Mouse (Mus musculus): Measurements from ENCODE around the gene Tcf7.

Gene Tcf7

DNA sequence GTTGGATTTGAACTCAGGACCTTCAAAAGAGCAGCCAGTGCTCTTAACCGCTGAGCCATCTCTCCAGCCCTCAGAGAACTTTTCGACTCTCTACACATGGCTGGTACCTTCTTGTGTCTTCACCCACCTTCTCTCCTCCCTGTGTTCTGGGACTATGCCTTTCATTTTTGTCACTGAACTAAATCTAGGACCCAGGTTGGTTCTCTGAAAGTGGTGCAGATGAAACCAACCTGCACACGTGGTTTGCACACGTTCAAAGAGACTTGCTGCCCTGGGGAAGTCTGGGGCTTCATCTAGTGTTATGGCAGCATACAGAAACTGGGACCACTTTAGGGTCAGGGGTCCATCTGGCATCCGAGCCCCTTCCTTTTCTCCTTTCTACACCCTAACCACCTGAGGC is 15.5 kb downstream of the Tcf7 start:
- DNase-seq (ENCODE audit: low spot score): no peak

DNA sequence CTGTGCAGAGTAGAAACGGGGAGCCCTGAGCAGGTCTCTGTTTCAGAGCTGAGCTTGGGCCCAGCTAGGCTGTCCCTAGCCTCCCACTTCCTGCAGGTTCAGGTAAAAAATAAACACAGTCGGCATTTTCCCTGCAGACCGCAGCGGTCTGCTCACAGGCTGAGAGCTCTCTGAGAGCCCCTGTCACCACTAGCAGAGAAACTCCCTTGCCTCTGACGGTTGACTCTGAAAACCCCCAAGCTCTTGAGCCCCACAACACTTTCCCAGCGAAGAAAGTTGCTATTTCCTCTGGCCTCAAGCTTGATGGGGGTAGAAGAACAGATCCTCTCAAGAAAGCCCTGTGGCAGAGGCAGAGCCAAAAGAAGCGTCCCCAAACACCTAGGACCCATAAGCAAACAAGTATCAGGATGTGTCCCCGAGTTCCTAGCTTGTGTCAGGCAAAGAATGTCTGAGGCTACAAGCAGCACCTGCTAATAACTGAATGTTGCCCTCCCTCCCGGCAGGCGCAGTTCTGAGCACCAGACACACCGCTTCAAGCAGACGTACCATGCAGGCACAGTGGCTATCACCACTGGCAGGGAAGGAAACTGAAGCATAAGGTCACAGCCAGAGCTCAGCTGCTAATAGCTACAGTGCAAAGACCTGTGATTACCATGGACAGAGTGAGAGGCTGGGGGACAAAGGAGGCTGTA is 17.1 kb downstream of the Tcf7 start:
- no peak for DNase-seq (ENCODE audit: low spot score)

DNA sequence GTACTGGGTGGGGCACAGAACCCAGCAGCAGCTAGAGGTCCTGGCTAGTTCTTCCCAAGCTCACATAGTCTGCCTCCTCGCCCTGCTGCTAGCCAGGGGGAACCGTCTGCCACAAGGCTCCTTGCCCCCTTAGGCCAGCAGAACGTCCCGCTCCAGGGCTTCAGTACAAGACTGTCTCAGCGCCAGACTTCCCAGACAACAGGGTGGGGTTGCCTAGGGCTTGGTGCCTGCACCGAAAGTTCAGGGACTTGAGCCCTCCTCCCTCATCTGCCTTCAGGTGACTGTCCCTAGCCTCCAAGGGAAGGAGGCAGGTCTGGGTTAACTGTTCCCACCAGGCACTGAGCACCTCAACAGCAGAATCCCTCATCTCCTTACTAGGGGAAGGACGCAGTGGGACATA is 17.9 kb downstream of the Tcf7 start:
- DNase-seq (ENCODE audit: low spot score): no peak

DNA sequence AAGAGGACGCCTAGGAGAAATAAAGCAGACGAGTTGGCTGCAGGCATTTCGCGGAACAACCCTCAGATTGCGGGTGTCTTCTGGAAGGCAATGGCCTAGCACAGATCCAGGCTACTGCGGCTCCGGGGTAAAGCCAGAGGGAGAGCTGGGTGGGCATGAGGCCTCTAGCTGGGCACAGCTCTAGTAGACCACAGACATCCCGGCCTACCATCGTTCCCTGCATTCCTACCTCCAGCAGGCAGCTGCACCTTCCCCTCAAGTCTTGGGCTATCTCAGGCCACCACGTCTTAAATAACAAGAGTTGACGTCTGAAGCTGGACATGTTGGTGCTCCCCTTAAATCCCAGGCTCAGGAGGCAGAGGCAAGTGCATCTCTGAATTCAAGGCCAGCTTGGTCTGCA is 20.5 kb downstream of the Tcf7 start:
- DNase-seq (ENCODE audit: low spot score): no peak

DNA sequence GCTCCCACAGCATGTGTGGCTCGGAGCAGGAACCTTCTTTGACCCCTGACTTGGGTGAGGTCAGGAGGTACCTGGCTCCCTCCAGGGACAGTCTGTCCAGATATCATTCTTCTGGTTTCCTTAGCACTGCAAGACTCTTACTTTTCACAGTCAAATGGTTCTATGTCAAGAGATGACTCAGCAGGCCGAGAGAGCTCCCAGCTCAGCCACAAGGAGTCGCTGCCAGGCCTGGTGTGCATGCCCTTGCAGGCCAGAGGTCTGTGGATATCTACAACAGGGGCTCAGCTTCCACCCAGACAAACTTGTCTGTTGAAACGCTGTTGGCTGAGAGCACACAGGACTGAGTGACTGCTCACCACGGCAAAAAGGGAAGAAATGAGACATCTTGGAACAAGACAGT is 20.9 kb downstream of the Tcf7 start:
- peak; percentile 38 for DNase-seq (ENCODE audit: low spot score)

DNA sequence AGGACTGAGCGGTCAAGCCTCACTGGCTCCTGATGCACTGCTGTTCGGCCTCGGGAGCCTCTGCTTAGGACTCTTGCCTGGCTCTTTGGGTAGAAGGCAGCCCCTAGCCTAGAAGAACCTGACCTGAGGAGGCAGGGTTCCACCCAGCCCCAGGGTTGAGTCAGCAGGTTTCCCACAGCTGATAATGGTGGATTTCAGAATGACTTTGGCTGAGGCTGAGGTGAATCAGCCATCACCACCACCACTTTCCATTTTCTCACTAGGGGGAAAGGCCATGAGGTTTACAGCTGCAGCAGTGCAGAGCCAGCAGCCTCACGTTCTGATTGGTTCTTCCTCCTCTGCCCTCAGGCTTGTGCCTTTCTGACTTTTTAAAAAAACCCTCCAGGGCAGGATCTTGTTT is 21.9 kb downstream of the Tcf7 start:
- no peak for DNase-seq (ENCODE audit: low spot score)

DNA sequence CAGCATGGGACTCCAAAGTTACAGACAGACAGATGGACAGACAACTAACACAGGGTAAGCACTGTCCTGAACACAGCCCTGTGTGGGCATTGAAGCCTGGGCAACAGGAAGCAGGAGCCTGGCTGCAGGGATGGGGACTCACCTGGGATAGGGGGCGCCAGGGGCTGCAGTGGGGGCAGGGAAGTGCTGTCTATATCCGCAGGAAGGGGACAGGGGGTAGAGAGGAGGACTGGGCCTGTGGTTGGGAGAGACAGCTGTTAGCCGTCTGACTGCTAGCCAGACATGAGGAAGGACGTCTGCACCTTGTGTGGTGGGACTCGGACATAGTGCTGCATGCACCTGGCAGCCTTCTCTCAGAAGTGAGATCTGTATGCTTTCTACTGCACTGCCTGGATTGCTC is 24.1 kb downstream of the Tcf7 start:
- DNase-seq (ENCODE audit: low spot score): no peak

DNA sequence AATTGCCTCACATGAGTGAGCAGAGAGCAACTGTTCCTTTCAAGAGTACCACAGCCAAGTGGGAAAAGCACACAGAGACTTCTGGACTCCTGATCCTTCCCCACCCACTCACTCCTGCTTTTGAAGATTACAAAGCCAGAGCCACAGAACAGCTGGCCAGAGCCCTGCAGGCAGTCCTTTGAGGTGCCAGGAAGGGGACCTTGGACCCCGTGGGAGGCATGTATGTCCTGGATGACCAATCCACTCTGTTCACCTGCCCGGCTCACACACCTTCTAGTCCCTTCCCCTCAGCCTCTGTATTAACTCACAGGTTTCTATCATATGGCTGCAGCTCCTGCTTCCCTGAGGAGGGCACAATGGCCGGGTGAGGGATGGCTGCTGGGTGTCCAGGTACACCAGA is 25.4 kb downstream of the Tcf7 start:
- DNase-seq (ENCODE audit: low spot score): no peak

DNA sequence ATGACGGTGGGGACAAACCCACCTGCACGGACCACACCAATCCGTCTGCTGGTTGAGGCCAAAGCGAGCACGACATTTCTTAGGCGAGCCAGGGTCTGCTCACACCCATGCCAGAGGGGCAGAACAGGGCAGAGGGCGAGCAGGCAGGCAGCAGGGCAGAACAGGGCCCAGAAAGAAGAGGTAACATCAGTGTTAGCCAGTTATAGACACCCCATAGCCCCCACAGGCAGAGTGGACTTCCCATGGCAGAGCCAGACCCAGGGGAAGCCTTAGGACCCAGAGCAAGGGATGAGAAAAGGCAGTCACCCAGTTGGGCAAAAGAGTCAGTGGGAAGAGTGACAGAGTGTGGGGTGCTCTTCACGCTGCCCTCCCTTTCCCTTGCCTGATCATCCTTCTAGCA is 27.7 kb downstream of the Tcf7 start:
- DNase-seq (ENCODE audit: low spot score): no peak

DNA sequence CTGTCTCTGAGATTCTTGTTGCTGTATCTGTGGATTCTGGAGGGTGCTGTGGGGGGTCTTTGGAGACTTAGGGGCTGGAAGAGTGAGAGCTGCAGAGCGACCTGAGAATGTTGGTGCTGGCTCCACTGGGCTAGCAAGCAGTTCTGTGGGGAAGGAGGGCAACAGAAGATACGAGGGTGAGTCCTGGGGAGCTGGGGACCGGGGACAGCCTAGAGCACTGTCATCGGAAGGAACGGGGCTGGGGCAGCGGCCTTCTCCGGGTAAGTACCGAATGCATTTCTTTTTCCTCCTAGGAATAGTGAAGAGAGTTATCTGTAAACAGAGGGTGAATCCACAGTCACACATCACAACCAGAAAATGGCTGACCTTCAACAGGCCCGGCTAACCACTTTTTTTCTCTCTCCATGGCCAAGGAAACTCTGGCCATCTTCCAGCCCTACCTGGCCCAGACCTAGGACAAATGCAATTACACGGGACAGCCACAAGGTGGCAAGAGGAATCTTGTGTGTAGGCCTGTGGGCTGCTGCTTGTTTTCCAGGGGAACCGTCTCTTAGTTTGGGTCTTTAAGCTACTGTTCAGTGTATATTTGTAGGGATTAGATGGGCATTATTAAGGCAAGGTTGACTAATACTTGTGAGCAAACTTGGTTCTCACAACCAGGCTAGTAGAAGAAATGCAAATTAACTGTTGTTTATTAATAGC is 29.0 kb downstream of the Tcf7 start:
- DNase-seq (ENCODE audit: low spot score): peak; percentile 66

DNA sequence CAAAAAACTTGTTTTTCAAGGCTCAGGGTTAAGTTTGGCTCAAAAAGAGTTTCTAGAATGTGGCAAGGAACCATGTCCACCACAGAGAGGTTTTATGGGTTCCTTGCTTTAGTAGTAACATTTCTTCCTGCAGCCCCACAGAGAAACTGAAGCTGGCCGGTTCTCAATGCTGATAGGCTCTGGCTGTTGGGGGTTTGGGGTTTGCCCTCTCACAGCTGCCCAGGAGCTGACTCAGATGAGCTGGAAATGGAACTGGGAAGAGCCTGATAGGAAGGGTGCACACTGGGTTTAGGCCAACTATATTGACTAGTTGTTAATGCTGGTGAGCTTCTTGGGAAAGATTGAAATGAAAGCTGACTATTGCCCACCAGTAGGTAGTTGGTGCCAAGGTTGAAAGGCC is 30.1 kb downstream of the Tcf7 start:
- no peak for DNase-seq (ENCODE audit: low spot score)

DNA sequence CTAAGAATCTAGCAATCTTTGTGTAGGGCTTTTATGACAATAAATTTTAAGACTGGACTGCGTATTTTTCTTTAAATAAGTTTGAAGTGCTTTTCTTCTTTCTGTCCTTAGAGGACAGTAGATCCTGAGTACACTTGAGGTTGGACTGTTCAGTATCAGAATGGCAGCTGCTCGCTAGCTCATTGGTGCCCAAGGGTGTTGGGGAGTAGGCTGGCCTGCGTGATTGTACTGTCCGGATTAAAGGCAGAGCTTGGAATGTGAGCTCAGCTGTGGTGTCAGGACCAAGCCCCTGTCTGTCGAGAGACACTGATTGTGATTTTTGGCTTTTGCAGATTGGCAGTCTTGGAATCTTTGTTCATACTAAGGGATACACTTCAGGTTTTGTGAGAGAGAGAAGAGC is 31.0 kb downstream of the Tcf7 start:
- no peak for DNase-seq (ENCODE audit: low spot score)

DNA sequence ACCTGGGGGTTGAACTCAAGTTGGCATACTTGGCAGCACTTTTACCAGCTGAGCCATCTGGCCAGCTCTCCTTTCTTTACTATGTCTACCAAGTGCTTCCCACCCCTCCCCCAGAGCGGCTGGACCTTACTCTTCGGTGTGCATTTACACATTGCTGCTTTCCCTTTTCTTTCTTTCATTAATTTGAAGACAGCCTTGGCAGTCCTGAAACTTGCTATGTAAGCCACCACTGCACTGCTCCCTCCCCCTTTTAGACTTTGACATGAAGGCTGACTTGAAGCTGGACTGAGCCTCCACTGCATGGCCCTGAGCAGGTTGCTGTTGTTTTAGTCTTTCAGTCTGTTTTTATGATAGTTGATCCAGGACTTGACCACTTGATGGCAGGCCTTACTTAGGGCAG is 33.4 kb downstream of the Tcf7 start:
- no peak for DNase-seq (ENCODE audit: low spot score)

DNA sequence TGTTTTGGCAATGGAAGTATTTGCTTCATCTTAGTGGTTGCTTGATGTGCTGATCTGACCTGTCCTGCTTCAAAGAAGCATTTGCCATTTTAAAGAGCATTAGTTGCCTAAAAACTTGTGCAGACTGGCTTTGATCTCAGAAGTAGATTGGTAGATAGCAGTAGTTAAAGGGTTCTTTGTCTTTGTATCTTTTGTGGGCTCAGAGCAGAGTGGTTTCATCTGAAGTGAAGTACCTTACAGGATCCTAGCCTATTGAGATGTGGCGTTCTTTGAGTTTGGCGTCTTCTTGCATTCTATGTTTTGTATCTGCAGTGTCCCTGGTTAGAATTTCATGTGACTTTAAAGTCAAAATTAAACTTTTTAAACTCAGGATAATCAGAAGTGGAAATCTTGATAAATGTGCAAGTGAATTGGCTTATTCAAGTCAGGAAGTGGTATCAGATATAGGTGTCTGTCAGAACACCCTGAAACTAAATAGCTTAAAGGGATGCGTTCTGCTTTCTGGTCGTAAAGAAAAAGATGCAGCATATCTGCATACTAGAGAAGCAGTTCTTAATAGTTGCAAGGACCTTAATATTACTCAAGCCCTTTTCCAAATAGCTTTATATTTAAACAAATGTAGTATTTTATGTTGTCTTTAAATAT is 41.8 kb downstream of the Tcf7 start:
- no peak for DNase-seq (ENCODE audit: low spot score)

DNA sequence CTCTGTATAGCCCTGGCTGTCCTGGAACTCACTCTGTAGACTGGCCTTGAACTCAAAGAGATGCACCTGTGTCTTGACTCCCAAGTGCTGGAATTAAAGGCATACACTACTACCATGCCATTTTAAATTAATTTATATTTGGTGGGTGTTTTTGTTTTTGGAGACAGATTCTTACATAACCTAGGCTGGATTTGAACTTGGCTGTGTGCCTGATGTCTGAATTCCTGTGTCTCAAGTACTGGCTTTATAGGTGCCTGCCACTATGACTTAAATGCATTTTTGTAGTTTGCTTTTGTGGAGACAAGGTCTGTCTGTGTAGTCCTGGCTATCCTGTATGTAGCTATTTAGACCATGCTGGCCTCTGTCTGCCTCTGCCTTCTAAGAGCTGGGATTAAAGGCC is 48.3 kb downstream of the Tcf7 start:
- no peak for DNase-seq (ENCODE audit: low spot score)

DNA sequence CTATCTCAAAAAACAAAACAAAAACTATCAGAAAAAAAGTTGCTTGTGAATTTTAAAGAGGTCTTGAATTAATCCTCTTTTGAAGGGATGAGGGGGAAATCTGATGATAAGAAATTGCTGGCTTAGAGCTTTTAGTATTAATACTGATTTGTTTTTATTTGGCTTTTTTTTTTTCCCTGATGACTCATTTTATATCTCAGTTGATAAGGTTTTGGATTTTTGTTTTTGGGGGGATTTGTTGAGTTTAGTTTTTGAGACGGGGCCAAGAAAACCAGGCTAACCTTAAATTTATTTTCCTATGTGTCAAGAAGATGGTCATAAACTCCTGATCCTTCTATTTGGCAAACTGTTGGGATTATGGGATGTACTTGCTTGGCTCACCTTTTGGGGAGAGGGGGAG is 48.9 kb downstream of the Tcf7 start:
- no peak for DNase-seq (ENCODE audit: low spot score)

DNA sequence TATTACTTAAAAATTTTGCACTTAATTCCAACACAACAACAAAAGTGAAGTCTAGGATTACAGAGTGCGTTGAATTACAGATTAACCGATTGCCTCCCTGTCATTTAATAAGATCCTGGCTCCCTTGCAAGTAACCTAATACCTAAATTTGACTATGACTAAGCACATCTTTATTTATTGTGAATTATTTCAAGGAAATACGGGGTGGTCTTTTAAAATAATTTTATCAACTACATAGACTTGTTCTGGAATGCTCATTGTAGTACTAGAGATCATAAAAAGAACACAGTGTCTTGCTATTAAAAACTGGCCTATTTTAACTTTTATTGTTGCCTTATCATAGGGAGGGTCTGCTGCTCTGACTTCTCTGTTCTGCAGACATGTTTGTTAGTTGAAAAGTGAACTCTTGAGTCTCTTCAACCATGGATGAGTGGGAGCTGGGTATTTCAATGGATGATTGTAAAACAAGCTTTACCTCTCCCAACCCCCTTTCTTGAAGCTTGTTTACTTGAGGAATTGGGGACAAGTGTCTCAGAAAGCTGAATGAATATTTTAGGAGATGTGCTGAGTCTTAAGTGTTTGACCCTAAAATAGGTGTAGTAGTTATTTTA is 49.7 kb downstream of the Tcf7 start:
- DNase-seq (ENCODE audit: low spot score): no peak

DNA sequence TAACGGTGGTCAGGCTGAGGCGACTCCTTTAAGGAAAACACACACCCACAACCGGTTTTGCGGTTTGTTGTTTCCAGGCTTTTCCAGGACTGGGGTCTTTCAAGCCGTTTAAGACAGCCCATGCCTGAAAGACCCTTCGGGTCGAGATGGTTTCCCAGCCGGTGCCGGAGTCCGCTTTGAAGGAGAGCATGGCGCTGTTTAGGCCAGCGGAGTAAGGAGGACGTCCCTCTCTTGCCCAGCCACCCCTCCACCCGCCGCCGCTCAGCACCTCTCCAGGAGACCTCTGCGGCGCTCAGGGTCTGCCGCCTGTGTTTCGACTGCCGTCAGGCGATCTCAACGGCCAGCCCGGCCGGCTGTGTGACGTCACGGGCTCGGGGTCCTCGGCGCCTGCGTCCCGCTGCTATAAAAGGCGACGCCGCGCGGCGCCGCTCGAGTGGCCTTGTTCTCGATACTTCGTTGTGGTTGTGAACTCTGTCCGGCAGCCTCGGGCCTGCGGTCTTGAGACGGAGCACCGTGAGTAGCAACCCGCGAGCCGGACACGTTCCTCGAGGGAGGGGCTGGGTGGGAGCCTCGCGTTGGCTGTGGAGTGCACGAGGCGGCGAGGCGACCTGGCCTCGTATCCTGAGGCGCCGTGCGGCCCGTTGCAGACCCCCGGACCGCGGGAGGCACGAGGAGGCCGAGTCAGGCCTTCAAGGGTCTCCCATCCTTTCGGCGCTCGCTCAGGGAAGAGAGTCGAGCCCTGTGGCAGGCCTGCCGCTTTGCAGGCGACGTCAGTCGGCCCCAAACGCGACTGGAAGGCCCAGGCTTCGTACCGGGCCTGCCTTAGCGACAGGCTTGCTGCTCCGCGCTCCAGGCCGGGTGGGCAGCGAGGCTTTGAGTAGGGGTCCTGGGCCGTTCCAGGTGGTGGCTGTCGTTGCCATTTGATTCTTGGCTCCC is 50.9 kb downstream of the Tcf7 start, which contains the start of gene Skp1a:
Gene Skp1a, plus strand, starts transcription at position 390 of the 936 bp plus-strand sequence.
- peak; percentile 92 for DNase-seq (ENCODE audit: low spot score)

DNA sequence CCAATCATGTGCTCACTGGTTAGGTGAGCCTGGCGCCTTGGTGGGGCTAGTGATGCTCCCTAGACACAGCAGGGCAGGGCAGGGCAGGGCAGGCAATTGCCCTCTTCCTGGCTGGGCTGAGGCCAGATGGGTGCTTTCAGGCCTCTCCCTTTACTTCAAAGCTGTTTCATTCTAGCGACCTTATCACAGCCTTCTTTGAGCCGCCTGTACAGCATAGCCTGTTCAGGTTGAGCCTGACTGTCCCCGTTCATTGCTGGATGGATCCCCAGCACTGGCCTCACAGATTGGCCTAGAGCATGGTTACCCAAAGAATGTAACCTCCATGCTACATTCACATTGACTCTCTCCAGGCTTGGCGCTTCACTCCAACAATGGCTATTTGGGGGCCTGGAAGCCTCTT is 52.1 kb downstream of the Tcf7 start:
- DNase-seq (ENCODE audit: low spot score): no peak

DNA sequence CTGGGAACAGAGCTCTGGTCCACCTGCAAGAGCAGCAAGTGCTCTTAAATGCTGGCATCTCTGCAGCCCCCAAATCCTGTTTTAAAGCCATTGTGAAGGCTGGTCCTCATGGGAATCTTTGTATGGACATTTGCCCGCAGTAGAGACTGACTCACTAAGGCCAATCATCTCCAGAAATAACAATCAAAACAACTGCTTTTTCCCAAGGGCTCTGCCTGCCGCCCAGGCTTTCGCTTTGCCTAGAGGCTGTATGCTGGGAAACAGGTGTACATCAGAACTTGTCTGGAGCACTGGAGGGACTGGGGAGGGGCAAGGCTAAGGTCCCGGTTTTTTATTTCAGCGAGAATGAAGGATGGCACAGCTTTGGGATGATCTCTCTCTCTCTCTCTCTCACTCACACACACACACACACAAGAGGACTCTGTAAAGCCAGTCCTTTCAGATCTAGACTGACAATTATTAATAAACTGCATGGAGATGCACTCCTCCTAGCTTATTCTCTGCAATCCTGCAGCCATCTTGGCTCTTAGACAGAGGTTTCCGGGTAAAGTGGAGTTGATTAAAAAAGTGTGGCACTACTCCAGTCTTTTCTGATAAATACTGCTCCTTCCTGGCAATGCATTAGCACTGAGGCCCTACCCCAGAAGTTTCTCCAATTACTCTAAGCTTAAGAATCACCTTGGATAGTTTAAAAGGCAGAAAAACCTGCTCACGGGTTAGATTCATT is 53.9 kb downstream of the Tcf7 start:
- DNase-seq (ENCODE audit: low spot score): no peak
